Mouse (Mus musculus): Measurements from ENCODE around the gene Qrsl1. TPM values are rescaled to one million over a fixed set of nuclear protein-coding genes. Genes with fewer than 3 reads are reported as not detected.
A peak's percentile ranks its signal among the peaks of the same experiment; 100 is the strongest.
"Not testable (repeated sequence)": the region's sequence is repeated elsewhere in the genome, so short reads cannot be mapped to it uniquely, and the experiment has no call there.

Qrsl1 gene
- polyA plus RNA-seq (2015; fragmentation: Nextera tagmentation; extraction: Ambion mirVana), result 24.9 and 27.8 TPM in 2 replicates

DNA sequence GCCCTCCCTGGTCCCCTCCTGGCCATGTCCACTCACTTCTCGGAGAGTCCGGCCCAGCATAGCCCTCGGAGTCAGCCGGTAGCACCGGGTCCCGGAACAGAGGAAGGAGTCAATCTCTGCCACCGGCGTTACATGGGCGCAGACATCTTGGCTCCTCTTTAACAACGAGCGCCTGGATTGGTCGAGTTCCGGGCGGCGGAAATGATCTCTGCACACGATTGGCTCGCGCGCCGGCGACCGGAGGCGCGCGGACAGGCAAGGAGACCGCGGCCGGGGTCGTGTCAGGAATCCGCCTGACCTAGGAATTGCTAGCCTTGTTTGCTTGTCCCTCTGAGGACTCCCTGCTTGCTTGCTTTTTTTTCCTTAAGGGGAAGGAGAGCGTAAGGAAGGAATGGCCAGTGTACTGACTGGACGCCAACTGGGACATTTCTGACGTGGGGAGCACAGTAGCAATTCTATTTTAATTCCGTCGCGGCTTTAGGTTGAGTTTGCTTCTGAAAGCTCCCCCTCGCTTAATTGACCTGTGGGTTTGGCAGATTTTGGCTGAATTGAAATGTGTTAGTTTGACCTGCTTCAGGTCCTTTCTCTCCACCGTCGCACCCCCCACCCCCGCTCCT is at the start of gene Qrsl1, which contains the start of gene Rtn4ip1:
Gene Qrsl1 (minus strand): TSS at position 168 of the 617 bp plus-strand sequence.
Gene Rtn4ip1 (plus strand): TSS at position 230 of the 617 bp plus-strand sequence.
- Histone ChIP-seq H3K36me3 (ENCODE audit: poor library complexity, severe bottlenecking) (0 out of 2 replicates have a peak, but pooled peaks cover 4% of the 10 kb centered on the region), H3K27ac (peak within 1 kb of the TSS; percentile 44; the same call in 1 of the 2 replicates), H3K4me3 (peak within 1 kb of the TSS; percentile 76), H3K4me1 (peaks cover 14% of the 10 kb centered on the region), H3K27me3 (no peaks in the 10 kb centered on the region), H3K9ac (peak within 1 kb of the TSS; percentile 76), H3K4me2 (peak within 1 kb of the TSS; percentile 81), H3K9me3 (replicated peaks) (no peaks in the 10 kb centered on the region)
- WGBS, result under 1% methylated on average over 40 of the region's 40 CpGs
- peak; percentile 99 for ATAC-seq

DNA sequence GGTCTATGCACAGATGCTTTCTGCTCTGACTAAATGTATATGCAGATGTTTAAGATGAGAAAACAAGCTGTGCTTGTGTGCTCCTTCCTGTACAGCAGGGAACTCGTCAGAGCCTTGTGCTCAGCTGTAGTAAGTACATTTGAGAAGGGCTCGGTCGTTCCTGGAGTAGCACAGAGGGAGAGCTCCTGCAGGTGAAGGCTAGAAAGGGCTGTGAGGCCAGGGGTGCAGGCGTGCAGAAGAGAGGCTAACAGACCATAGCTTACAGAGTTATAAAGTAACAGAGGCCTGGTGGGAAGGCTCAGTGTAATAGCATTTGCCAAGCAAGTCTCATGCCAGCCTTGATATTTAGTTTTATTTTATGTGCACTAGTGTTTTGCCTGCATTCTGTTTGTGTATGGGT is 43.9 kb upstream of the Qrsl1 start:
- 78% methylated on average over 4 of the region's 4 CpGs for WGBS
- no peak for ATAC-seq
- no peaks in the 10 kb centered on the region for H3K27me3 ChIP-seq
- peaks cover 15% of the 10 kb centered on the region for H3K36me3 ChIP-seq (ENCODE audit: poor library complexity, severe bottlenecking)
- H3K27ac ChIP-seq, result no peak overlapping the region
- no peak overlapping the region for H3K4me3 ChIP-seq
- H3K4me2 ChIP-seq, result no peak overlapping the region
- H3K9me3 ChIP-seq (replicated peaks), result no peaks in the 10 kb centered on the region
- H3K9ac ChIP-seq, result no peak overlapping the region
- H3K4me1 ChIP-seq, result no peaks in the 10 kb centered on the region

GRCm38 (mm10) chr10:43943736-43944135 is 42.2 kb upstream of the Qrsl1 start:
- Histone ChIP-seq H3K4me3 (no peak overlapping the region), H3K27me3 (no peaks in the 10 kb centered on the region), H3K27ac (no peak overlapping the region), H3K9me3 (replicated peaks) (no peaks in the 10 kb centered on the region), H3K9ac (no peak overlapping the region), H3K4me2 (no peak overlapping the region), H3K4me1 (no peaks in the 10 kb centered on the region), H3K36me3 (ENCODE audit: poor library complexity, severe bottlenecking) (peaks cover 10% of the 10 kb centered on the region)
- ATAC-seq, result no peak
- WGBS, result 41% methylated on average over 4 of the region's 4 CpGs

DNA sequence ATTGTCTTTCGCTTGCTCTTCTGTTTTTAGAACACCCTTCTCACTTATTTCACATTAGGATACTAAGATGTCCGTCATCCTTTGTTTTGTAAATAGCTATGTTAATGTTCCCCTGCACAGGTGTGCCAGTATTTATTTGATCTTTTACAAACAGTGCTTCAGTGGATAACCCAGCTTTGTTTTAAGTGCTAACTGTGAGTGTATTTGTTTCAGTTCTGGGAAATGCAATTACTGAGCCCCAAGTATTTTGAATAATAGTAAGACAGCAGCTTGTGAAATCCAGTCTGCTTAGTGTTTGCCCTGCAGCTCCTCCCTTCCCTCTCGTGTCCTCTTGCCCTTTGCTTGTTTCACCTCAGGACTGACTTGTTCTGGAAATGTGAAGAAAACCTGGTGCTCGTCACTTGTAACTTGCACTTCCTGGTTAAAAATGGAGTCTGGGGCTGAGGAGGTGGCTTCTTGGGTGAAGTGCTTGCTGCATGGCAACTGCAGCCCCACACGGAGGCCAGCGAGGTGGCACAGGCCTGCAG is 37.7 kb upstream of the Qrsl1 start:
- H3K4me2 ChIP-seq, result no peak overlapping the region
- no peak overlapping the region for H3K4me3 ChIP-seq
- peaks cover 15% of the 10 kb centered on the region for H3K36me3 ChIP-seq (ENCODE audit: poor library complexity, severe bottlenecking)
- H3K9me3 ChIP-seq (replicated peaks), result no peaks in the 10 kb centered on the region
- no peaks in the 10 kb centered on the region for H3K4me1 ChIP-seq
- no peaks in the 10 kb centered on the region for H3K27me3 ChIP-seq
- 91% methylated on average over 6 of the region's 6 CpGs for WGBS
- no peak overlapping the region for H3K27ac ChIP-seq
- ATAC-seq, result no peak
- no peak overlapping the region for H3K9ac ChIP-seq

DNA sequence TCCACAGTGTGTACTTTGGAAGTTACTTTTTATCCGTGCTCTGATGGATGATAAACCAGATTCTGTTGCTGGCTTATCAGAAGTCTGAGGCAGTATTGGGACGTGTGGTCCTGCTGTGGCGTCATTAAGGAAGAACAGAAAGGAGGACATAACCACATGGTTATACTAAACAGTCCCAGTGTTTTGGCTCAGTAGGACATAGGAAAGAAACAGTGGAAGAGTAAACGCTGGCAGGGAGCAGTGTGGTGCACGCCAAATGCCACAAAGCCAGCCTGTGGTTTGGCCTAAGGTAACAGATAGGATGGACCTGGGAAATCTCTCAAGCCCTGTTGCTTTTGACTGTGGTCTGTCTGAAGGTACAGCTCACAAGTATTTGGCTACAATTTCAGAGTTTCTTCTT is 27.1 kb upstream of the Qrsl1 start:
- Histone ChIP-seq H3K27me3 (no peaks in the 10 kb centered on the region), H3K4me3 (no peak overlapping the region)

DNA sequence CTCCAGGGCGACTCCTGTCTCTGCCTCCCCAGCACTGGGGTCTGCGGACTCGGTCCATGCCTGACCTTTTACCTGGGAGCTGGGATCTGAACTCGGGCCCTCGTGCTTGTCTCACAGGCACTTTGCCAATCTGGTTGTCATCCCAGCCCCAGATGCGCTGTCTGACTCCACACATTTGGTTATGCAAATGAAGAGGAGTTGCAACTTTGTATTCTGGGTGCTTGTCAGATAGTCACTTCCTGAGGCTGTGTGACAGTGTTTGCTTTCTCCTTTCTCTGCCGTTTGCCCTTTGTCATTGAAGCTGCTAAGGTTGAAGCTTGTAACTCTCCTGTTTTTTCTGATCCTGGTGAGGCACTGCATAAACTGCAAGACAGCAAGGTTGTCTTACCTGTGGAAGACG is 26.2 kb upstream of the Qrsl1 start:
- H3K4me3 ChIP-seq, result no peak overlapping the region
- 81% methylated on average over 8 of the region's 8 CpGs for WGBS
- no peak for ATAC-seq
- H3K4me1 ChIP-seq, result no peaks in the 10 kb centered on the region; the same call in 1 of the 2 replicates
- H3K27ac ChIP-seq, result no peak overlapping the region
- no peak overlapping the region for H3K4me2 ChIP-seq
- H3K9me3 ChIP-seq (replicated peaks), result no peaks in the 10 kb centered on the region
- H3K36me3 ChIP-seq (ENCODE audit: poor library complexity, severe bottlenecking), result peaks cover 40% of the 10 kb centered on the region
- no peaks in the 10 kb centered on the region for H3K27me3 ChIP-seq
- H3K9ac ChIP-seq, result no peak overlapping the region

More for the DNA sequence above, 27.1 kb upstream of the Qrsl1 start:
- Histone ChIP-seq H3K9me3 (replicated peaks) (no peaks in the 10 kb centered on the region), H3K27ac (no peak overlapping the region), H3K4me1 (no peaks in the 10 kb centered on the region; the same call in 1 of the 2 replicates), H3K9ac (no peak overlapping the region), H3K4me2 (no peak overlapping the region), H3K36me3 (ENCODE audit: poor library complexity, severe bottlenecking) (peaks cover 39% of the 10 kb centered on the region)
- no peak for ATAC-seq
- 89% methylated on average over 5 of the region's 5 CpGs for WGBS

DNA sequence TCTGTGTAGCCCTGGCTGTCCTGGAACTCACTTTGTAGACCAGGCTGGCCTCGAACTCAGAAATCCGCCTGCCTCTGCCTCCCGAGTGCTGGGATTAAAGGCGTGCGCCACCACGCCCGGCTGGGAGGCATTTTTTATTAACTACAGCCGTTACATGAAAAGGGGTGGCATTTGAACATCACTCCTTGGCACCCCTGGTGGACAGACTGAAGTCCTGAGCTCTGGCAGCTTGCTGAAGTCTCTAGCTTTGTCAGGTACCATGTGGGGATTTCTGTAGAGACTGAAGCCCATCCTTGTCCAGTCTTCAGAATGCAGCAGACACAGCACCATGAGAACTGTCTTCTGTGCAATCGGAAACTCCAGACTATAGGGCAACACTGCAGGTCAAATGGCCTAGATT is 24.2 kb upstream of the Qrsl1 start:
- H3K9ac ChIP-seq; ATAC-seq; H3K4me1 ChIP-seq; H3K4me3 ChIP-seq; H3K4me2 ChIP-seq; H3K27ac ChIP-seq; H3K27me3 ChIP-seq; H3K9me3 ChIP-seq (replicated peaks): not testable (repeated sequence)
- peaks cover 30% of the 10 kb centered on the region for H3K36me3 ChIP-seq (ENCODE audit: poor library complexity, severe bottlenecking)
- WGBS, result 93% methylated on average over 9 of the region's 9 CpGs

DNA sequence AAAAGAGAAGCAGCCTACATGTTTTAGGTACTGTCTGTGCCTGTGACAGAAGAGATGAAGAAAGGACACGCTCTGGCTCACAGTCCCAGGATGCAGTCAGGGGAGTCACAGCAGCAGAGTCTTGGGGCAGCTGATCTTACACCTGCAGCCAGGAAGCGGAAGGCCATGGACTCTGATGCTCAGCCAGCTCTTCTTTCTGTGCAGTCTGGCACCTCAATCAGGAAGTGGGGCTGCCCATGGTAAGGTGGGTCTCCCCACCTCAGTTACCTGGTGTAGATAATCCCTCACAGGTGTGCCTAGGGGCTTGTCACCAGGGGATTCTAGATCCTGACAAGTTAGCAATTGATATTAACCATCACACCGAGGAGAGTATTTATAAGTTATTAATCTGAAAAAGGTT is 21.6 kb upstream of the Qrsl1 start:
- 93% methylated on average over 3 of the region's 3 CpGs for WGBS

GRCm38 (mm10) chr10:43918696-43919608 is 17.4 kb upstream of the Qrsl1 start:
- H3K27ac ChIP-seq, result no peak overlapping the region
- ATAC-seq, result peak; percentile 79
- no peak overlapping the region for H3K4me2 ChIP-seq
- WGBS, result 41% methylated on average over 17 of the region's 17 CpGs
- no peaks in the 10 kb centered on the region for H3K27me3 ChIP-seq
- peaks cover 9% of the 10 kb centered on the region for H3K36me3 ChIP-seq (ENCODE audit: poor library complexity, severe bottlenecking)
- no peak overlapping the region for H3K9ac ChIP-seq
- no peak overlapping the region for H3K4me3 ChIP-seq
- H3K9me3 ChIP-seq (replicated peaks), result no peaks in the 10 kb centered on the region
- H3K4me1 ChIP-seq, result no peaks in the 10 kb centered on the region

More for the DNA sequence above, 21.6 kb upstream of the Qrsl1 start:
- Histone ChIP-seq H3K36me3 (ENCODE audit: poor library complexity, severe bottlenecking) (peaks cover 9% of the 10 kb centered on the region), H3K27ac (no peak overlapping the region), H3K9me3 (replicated peaks) (no peaks in the 10 kb centered on the region), H3K9ac (no peak overlapping the region), H3K27me3 (no peaks in the 10 kb centered on the region), H3K4me2 (no peak overlapping the region), H3K4me3 (no peak overlapping the region), H3K4me1 (no peaks in the 10 kb centered on the region; the same call in 1 of the 2 replicates)
- ATAC-seq, result no peak

GRCm38 (mm10) chr10:43916737-43917136 is 15.2 kb upstream of the Qrsl1 start:
- Histone ChIP-seq H3K4me3 (no peak overlapping the region), H3K36me3 (ENCODE audit: poor library complexity, severe bottlenecking) (peaks cover 8% of the 10 kb centered on the region), H3K4me2 (no peak overlapping the region), H3K9me3 (replicated peaks) (no peaks in the 10 kb centered on the region), H3K9ac (no peak overlapping the region), H3K27ac (no peak overlapping the region), H3K4me1 (no peaks in the 10 kb centered on the region), H3K27me3 (no peaks in the 10 kb centered on the region)
- no peak for ATAC-seq
- 93% methylated on average over 2 of the region's 2 CpGs for whole genome bisulfite sequencing

DNA sequence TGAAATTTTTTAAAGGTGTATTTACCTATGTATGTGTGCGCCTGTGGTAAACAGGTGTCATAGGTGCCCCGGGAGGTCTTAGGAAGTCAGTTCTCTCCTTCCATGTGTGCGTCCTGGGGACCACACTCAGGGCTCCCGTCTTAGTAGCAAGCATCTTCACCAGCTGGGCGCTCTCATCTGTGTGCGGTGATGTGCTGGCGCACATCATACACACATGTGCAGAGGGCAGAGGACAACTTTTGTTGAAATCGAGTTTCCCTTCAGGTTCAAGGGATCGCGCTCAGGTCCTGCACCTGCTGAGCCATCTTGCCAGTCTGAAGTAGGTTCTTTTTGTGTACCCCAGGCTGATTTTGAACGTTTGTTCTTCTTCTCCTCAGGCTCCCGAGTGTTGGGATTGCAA is 14.6 kb upstream of the Qrsl1 start:
- H3K4me3 ChIP-seq, result no peak overlapping the region

GRCm38 (mm10) chr10:43912236-43912635 is 10.7 kb upstream of the Qrsl1 start:
- ATAC-seq, result no peak
- no peak overlapping the region for H3K4me3 ChIP-seq
- H3K9ac ChIP-seq, result no peak overlapping the region
- no peak overlapping the region for H3K27ac ChIP-seq
- H3K4me2 ChIP-seq, result no peak overlapping the region
- WGBS, result 94% methylated on average over 3 of the region's 3 CpGs
- H3K4me1 ChIP-seq, result no peaks in the 10 kb centered on the region
- no peaks in the 10 kb centered on the region for H3K27me3 ChIP-seq
- peaks cover 20% of the 10 kb centered on the region for H3K36me3 ChIP-seq (ENCODE audit: poor library complexity, severe bottlenecking)
- H3K9me3 ChIP-seq (replicated peaks), result no peaks in the 10 kb centered on the region

More for the DNA sequence above, 14.6 kb upstream of the Qrsl1 start:
- Histone ChIP-seq H3K27ac (no peak overlapping the region), H3K4me2 (no peak overlapping the region), H3K27me3 (no peaks in the 10 kb centered on the region), H3K36me3 (ENCODE audit: poor library complexity, severe bottlenecking) (peaks cover 10% of the 10 kb centered on the region), H3K4me1 (no peaks in the 10 kb centered on the region), H3K9me3 (replicated peaks) (no peaks in the 10 kb centered on the region), H3K9ac (no peak overlapping the region)
- no peak for ATAC-seq
- WGBS, result 79% methylated on average over 12 of the region's 12 CpGs
